Mouse (Mus musculus) lung, embryonic 15.5 days (tissue): ENCODE results near the gene Slc24a2. TPM values are rescaled to one million over a fixed set of nuclear protein-coding genes. Genes with fewer than 3 reads are reported as not detected.

Experiments used
- ATAC-seq: fragments of 200-750 bp; cut with Nextera tagmentation; 2 replicates; pipeline ENCODE4 v1.8.0; 2017; ENCODE audit warnings: moderate number of reproducible peaks, borderline replicate concordance; ENCODE audit not compliant: low FRiP score, low TSS enrichment; ENCODE audit errors: extremely low read depth
- H3K27ac ChIP-seq: fragments of 300-500 bp; sonication (generic); 2 replicates; pipeline ENCODE4 v1.5.1; 2015; ENCODE audit warnings: moderate library complexity, mild to moderate bottlenecking, inconsistent platforms
- H3K27me3 ChIP-seq: fragments of 300-500 bp; sonication (generic); 2 replicates; pipeline ENCODE4 v1.6.1; 2015; ENCODE audit warnings: inconsistent platforms
- H3K36me3 ChIP-seq: fragments of 300-500 bp; sonication (generic); 2 replicates; pipeline ENCODE4 v1.6.1; 2015; ENCODE audit warnings: inconsistent platforms
- H3K4me1 ChIP-seq: fragments of 300-500 bp; sonication (generic); 2 replicates; pipeline ENCODE4 v1.6.1; 2015; ENCODE audit warnings: inconsistent platforms
- H3K4me2 ChIP-seq: fragments of 300-500 bp; sonication (generic); 2 replicates; pipeline ENCODE4 v1.6.1; 2015; ENCODE audit warnings: inconsistent platforms, mild to moderate bottlenecking, moderate library complexity
- H3K4me3 ChIP-seq: fragments of 300-500 bp; sonication (generic); 2 replicates; pipeline ENCODE4 v1.5.1; 2015; ENCODE audit warnings: mild to moderate bottlenecking, inconsistent platforms
- H3K9ac ChIP-seq: fragments of 300-500 bp; sonication (generic); 2 replicates; pipeline ENCODE4 v1.6.1; 2015; ENCODE audit warnings: inconsistent platforms
- H3K9me3 ChIP-seq: fragments of 300-500 bp; sonication (generic); 2 replicates; pipeline ENCODE4 v1.6.1; 2016; ENCODE audit warnings: inconsistent platforms
- WGBS: fragments of 180-500 bp; shearing (Covaris S2); methylation state at CpG from one replicate; pipeline ENCODE4 v1.1.7; 2015; 5-methylcytosine and 5-hydroxymethylcytosine counted together
- polyA plus RNA-seq: library from polyadenylated mRNA; unstranded; fragments of >200 nt; fragmentation: Nextera tagmentation; extraction: Ambion mirVana; gene quantifications from 2 replicates; pipeline ENCODE4 v1.2.1, GENCODE M21; 2015

The Slc24a2 gene
- polyA plus RNA-seq, 1 experiment from 2014 or later, result 0.34 TPM

DNA sequence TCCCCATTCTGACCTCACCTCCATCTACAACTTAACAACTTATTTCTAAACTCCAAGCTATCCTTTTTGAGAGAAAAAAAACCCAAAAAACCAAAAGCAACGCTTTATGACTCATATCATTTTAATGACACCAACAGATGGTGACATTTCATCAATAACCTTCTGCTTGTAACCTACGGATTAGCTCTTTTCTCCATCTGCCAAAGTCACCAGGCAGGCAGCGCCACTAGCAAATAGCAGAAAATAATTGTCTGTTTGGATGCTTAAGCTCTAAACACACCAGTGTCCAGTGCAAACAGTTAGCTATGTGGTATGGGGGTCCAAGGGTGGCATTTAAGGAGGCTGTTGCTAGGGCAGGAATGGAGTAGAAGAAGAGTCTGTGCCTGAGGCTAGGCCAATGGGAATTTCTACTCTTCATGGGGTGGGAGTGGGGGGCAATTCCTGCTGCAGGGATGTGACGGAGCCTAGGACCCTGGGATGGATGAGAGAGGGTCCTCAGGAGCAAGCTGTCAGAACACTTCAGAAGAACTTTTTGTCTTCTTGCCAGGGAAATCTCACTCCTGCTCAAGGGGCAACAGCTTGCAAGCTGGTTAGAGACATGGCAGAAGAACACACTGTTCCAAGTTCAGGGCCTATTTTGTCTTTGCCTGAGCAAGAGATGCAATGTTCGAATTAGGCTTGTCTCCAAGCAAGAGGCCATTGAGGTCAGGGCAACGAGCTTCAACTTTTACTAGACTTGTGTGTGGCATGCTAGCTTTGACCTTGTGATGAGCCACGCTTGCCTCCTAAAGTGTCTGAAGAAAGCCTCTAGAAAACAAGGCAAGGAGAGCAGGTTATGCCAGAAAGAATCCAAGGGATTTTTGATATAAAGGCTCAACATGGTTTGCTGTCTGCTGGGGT, 216.3 kb downstream of the Slc24a2 start:
- H3K27me3 ChIP-seq, result no peaks in the 10 kb centered on the region
- H3K9ac ChIP-seq, result no peak overlapping the region
- 73% methylated on average over 7 of the region's 7 CpGs for WGBS
- H3K4me3 ChIP-seq, result no peak overlapping the region
- no peaks in the 10 kb centered on the region for H3K9me3 ChIP-seq
- no peak; the same call in 1 of the 2 replicates for ATAC-seq
- H3K4me1 ChIP-seq, result no peaks in the 10 kb centered on the region
- no peaks in the 10 kb centered on the region for H3K36me3 ChIP-seq
- no peak overlapping the region for H3K27ac ChIP-seq
- H3K4me2 ChIP-seq, result no peak overlapping the region

DNA sequence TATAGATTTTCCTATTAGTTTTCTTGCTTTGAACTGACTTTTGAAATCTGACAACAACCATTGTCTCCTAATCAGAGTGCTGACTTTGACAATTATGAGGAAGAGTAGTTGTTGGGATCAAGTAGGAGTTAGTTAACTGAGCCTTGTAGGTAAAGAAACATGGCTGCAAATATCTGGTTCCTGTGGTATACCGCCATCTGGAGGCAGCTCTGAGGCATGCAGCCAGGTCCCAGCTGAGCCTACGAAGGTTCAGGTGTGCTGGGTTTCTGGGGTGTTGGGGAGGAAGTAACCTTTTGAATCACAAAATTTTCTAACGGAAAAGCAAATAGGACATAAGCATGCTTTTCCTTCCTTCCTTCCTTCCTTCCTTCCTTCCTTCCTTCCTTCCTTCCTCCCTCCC, 237.8 kb downstream of the Slc24a2 start:
- no peak overlapping the region for H3K4me2 ChIP-seq
- no peaks in the 10 kb centered on the region for H3K4me1 ChIP-seq
- H3K9me3 ChIP-seq, result no peaks in the 10 kb centered on the region
- no peak overlapping the region for H3K4me3 ChIP-seq
- no peak for ATAC-seq
- no peaks in the 10 kb centered on the region for H3K27me3 ChIP-seq
- H3K36me3 ChIP-seq, result no peaks in the 10 kb centered on the region
- WGBS, result 49% methylated on average over 3 of the region's 3 CpGs
- H3K9ac ChIP-seq, result no peak overlapping the region
- no peak overlapping the region for H3K27ac ChIP-seq

DNA sequence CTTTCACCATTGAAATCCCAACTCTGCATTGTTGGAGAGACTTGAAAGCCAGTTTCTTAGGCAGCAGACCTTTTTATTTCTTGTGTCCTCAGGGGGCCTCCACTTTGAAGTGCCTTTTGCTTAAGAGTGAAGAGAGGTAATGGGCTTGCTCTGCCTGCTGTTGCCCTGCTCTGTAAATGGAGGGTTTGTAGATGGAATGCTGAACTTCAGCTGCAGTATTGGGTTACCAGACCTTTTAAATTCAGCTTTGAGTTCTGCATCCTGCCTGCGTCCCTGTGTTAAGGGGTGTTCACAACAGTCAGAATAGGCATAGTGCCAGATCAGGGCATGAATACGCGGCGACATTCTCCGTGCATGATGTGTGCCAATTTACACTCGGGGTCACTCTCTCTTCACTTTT, 241.0 kb downstream of the Slc24a2 start:
- Histone ChIP-seq H3K27me3 (no peaks in the 10 kb centered on the region), H3K4me1 (no peaks in the 10 kb centered on the region), H3K9me3 (no peaks in the 10 kb centered on the region), H3K4me2 (no peak overlapping the region), H3K9ac (no peak overlapping the region), H3K4me3 (no peak overlapping the region), H3K36me3 (no peaks in the 10 kb centered on the region), H3K27ac (no peak overlapping the region)
- no peak for ATAC-seq
- 51% methylated on average over 6 of the region's 6 CpGs for WGBS

GRCm38 (mm10) chr4:86987846-86988245, 242.4 kb downstream of the Slc24a2 start:
- no peak overlapping the region for H3K4me2 ChIP-seq
- no peaks in the 10 kb centered on the region for H3K9me3 ChIP-seq
- H3K36me3 ChIP-seq, result no peaks in the 10 kb centered on the region
- H3K27ac ChIP-seq, result no peak overlapping the region
- H3K4me3 ChIP-seq, result no peak overlapping the region
- no peaks in the 10 kb centered on the region for H3K4me1 ChIP-seq
- no peak for ATAC-seq
- WGBS, result 85% methylated on average over 4 of the region's 4 CpGs
- no peak overlapping the region for H3K9ac ChIP-seq
- no peaks in the 10 kb centered on the region for H3K27me3 ChIP-seq

DNA sequence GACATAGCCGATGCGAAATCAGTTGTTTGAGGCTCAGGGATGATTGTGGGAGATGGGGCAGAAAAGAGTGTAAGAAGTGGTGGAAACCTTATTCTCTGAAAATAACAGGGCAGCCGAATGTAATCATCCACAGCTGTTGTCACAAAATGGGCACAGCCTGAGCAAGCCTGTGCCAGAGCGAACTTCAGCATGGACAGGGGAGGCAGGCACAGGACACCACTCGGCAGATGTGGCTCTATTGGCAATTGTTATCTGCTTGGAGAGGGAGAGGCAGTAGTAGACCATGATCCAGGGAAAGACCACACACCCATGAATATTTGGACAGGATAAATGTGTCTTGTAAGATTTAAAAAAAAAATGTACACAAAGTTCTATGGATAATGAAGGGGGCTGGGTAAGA, 253.0 kb downstream of the Slc24a2 start:
- Histone ChIP-seq H3K4me1 (no peaks in the 10 kb centered on the region), H3K9ac (no peak overlapping the region), H3K4me2 (no peak overlapping the region), H3K27ac (no peak overlapping the region), H3K36me3 (no peaks in the 10 kb centered on the region), H3K27me3 (no peaks in the 10 kb centered on the region), H3K9me3 (no peaks in the 10 kb centered on the region), H3K4me3 (no peak overlapping the region)
- WGBS, result 66% methylated on average over 5 of the region's 5 CpGs
- peak; percentile 46; the same call in 1 of the 2 replicates for ATAC-seq

DNA sequence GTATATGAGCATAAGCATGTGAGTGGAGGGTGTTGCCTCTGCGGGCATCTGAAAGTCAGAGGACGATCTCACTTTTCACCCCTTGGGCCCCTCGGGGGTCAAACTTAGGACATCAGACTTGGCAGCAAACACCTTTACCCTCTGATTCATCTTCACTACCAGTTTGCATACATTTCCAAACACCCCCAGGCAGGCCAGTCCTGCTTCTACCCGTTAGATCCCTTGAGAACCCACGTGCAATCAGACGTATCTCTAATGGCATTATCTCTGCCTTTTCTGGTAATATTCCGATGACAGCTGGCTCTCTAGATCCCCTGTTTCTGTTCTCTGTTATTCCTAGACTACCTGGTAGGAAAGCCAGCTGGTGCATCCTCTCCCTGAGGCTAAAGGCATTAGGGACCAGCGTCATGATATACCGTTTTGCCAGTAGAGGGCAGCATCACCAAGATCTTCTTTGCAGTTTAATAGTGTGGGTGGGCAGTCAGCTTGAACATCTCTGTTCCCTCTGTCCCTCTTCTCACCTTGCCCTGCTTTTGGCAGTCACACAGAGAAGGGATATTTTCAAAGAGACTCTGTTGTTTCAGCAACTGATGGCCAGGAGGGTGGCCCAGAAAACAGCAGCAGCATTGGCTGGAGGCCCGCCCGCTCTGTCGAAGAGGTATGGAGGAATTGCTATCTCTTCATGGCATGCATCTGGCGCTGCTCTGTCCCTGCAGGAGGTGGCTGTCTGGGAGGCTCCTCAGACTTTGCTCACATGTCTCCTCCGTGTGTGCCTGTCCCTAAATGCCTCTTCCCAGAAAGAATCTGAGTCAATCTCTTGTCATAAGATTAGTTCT, 272.5 kb downstream of the Slc24a2 start:
- 36% methylated on average over 14 of the region's 14 CpGs for WGBS
- no peaks in the 10 kb centered on the region for H3K36me3 ChIP-seq
- H3K4me3 ChIP-seq, result no peak overlapping the region
- H3K27ac ChIP-seq, result no peak overlapping the region
- H3K4me2 ChIP-seq, result no peak overlapping the region
- H3K27me3 ChIP-seq, result no peaks in the 10 kb centered on the region
- H3K9me3 ChIP-seq, result no peaks in the 10 kb centered on the region
- no peak overlapping the region for H3K9ac ChIP-seq
- no peak; the same call in 1 of the 2 replicates for ATAC-seq
- H3K4me1 ChIP-seq, result no peaks in the 10 kb centered on the region

DNA sequence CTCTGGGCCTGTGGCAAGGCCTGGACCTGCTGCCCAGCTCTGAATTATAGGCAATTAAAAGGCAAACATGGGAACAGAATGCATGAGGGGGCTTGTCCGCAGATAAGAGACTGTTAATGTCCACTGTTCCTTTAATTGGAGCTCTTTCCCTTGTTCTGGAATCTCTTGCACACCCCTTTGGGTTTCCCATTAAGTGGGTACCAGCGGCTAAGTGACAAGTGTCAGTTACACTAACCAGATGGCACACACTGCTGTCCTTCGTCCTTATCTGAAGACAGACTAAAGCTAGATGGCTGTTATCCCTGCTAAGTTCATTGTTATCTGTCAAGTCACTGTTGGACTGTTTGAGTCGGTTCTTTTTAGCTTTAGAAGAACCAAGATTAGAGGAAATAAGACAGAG, 274.8 kb downstream of the Slc24a2 start:
- ATAC-seq, result no peak
- Histone ChIP-seq H3K36me3 (no peaks in the 10 kb centered on the region), H3K27me3 (no peaks in the 10 kb centered on the region), H3K4me2 (no peak overlapping the region), H3K9me3 (no peaks in the 10 kb centered on the region), H3K27ac (no peak overlapping the region), H3K4me3 (no peak overlapping the region), H3K9ac (no peak overlapping the region), H3K4me1 (no peaks in the 10 kb centered on the region)
- 43% methylated on average over 4 of the region's 4 CpGs for WGBS

- H3K36me3 ChIP-seq, result no peaks in the 10 kb centered on the region
- no peaks in the 10 kb centered on the region for H3K27me3 ChIP-seq
- no peaks in the 10 kb centered on the region for H3K4me1 ChIP-seq
- H3K27ac ChIP-seq, result no peak overlapping the region
- no peak for ATAC-seq
- no peak overlapping the region for H3K9ac ChIP-seq
- no peaks in the 10 kb centered on the region for H3K9me3 ChIP-seq
- no peak overlapping the region for H3K4me2 ChIP-seq
- no peak overlapping the region for H3K4me3 ChIP-seq
- 55% methylated on average over 5 of the region's 5 CpGs for WGBS
Observed at GRCm38 (mm10) chr4:86953519-86953918, 276.8 kb downstream of the Slc24a2 start.

GRCm38 (mm10) chr4:86948794-86949193, 281.5 kb downstream of the Slc24a2 start:
- H3K9ac ChIP-seq, result no peak overlapping the region
- H3K4me1 ChIP-seq, result no peaks in the 10 kb centered on the region
- no peak for ATAC-seq
- H3K36me3 ChIP-seq, result no peaks in the 10 kb centered on the region
- no peak overlapping the region for H3K4me2 ChIP-seq
- 88% methylated on average over 1 of the region's 1 CpGs for WGBS
- no peak overlapping the region for H3K4me3 ChIP-seq
- H3K9me3 ChIP-seq, result no peaks in the 10 kb centered on the region
- H3K27ac ChIP-seq, result no peak overlapping the region
- H3K27me3 ChIP-seq, result no peaks in the 10 kb centered on the region

- Histone ChIP-seq H3K27ac (no peak overlapping the region), H3K9me3 (no peaks in the 10 kb centered on the region), H3K4me2 (no peak overlapping the region), H3K36me3 (no peaks in the 10 kb centered on the region), H3K9ac (no peak overlapping the region), H3K4me3 (no peak overlapping the region), H3K4me1 (no peaks in the 10 kb centered on the region), H3K27me3 (no peaks in the 10 kb centered on the region)
- 43% methylated on average over 6 of the region's 6 CpGs for WGBS
- no peak for ATAC-seq
Observed at GRCm38 (mm10) chr4:86943296-86943695, 287.0 kb downstream of the Slc24a2 start.

GRCm38 (mm10) chr4:86942656-86943055, 287.6 kb downstream of the Slc24a2 start:
- Histone ChIP-seq H3K4me2 (no peak overlapping the region), H3K36me3 (no peaks in the 10 kb centered on the region), H3K27me3 (no peaks in the 10 kb centered on the region), H3K27ac (no peak overlapping the region), H3K4me3 (no peak overlapping the region), H3K4me1 (no peaks in the 10 kb centered on the region), H3K9ac (no peak overlapping the region), H3K9me3 (no peaks in the 10 kb centered on the region)
- no peak for ATAC-seq
- WGBS, result 74% methylated on average over 6 of the region's 6 CpGs

- ATAC-seq, result no peak
- H3K4me3 ChIP-seq, result no peak overlapping the region
- no peaks in the 10 kb centered on the region for H3K36me3 ChIP-seq
- no peak overlapping the region for H3K27ac ChIP-seq
- no peaks in the 10 kb centered on the region for H3K4me1 ChIP-seq
- no peaks in the 10 kb centered on the region for H3K9me3 ChIP-seq
- no peaks in the 10 kb centered on the region for H3K27me3 ChIP-seq
- no peak overlapping the region for H3K9ac ChIP-seq
- WGBS, result 44% methylated on average over 3 of the region's 3 CpGs
- H3K4me2 ChIP-seq, result no peak overlapping the region
Observed at GRCm38 (mm10) chr4:86936706-86937105, 293.6 kb downstream of the Slc24a2 start.
